Mouse (Mus musculus) ES-E14 (cell line): ENCODE measurements around the gene Sqstm1. TPM values are rescaled to one million over a fixed set of nuclear protein-coding genes. Genes with fewer than 3 reads are reported as not detected.

Experiments
- DNase-seq: peaks from one replicate; pipeline ENCODE4 v3.0.0-alpha.2; 2013; ENCODE audit warnings: low read depth, low spot score
- H3K27ac ChIP-seq: 2 replicates; pipeline ENCODE4 v1.5.1; 2012; ENCODE audit warnings: low read depth, mild to moderate bottlenecking, low read length, moderate library complexity, mixed read lengths; ENCODE audit not compliant: poor library complexity, insufficient read depth, severe bottlenecking
- H3K36me3 ChIP-seq: 2 replicates; pipeline ENCODE4 v1.6.1; 2012; ENCODE audit warnings: mild to moderate bottlenecking, low read length, moderate library complexity, mixed read lengths; ENCODE audit not compliant: control insufficient read depth, poor library complexity, insufficient read depth, severe bottlenecking
- H3K4me1 ChIP-seq, 2 experiments: fragments of 150-350 bp in 1 of 2; sonication (generic) in 1 of 2; 2 replicates each; pipeline ENCODE4 v1.6.1; 2012; ENCODE audit warnings: low read length in 2 of 2, mild to moderate bottlenecking in 1 of 2, mixed read lengths in 1 of 2; ENCODE audit not compliant: control insufficient read depth in 2 of 2, insufficient read depth in 2 of 2, poor library complexity in 1 of 2
- H3K4me3 ChIP-seq, 2 experiments: fragments of 150-350 bp in 1 of 2; sonication (generic) in 1 of 2; 2 replicates each; pipeline ENCODE4 v1.5.1; 2012; ENCODE audit warnings: low read length in 2 of 2, low read depth in 1 of 2, mild to moderate bottlenecking in 1 of 2, mixed read lengths in 1 of 2; ENCODE audit not compliant: insufficient read depth in 1 of 2, poor library complexity in 1 of 2, severe bottlenecking in 1 of 2
- H3K9ac ChIP-seq: 2 replicates; pipeline ENCODE4 v1.6.1; 2012; ENCODE audit warnings: low read depth, mild to moderate bottlenecking, low read length, mixed read lengths; ENCODE audit not compliant: poor library complexity, insufficient read depth, severe bottlenecking
- H3K9me3 ChIP-seq: fragments of 150-350 bp; sonication (generic); 2 replicates; pipeline ENCODE4 v1.6.1; 2012; ENCODE audit warnings: low read depth, mild to moderate bottlenecking, low read length; ENCODE audit not compliant: control insufficient read depth, insufficient read depth
- CHD2 ChIP-seq: IDR thresholded peaks from 2 replicates; pipeline ENCODE4 v1.6.1; 2014; ENCODE audit warnings: mild to moderate bottlenecking, low read depth, low read length, inconsistent platforms
- HCFC1 ChIP-seq: IDR thresholded peaks from 2 replicates; pipeline ENCODE4 v1.6.1; 2012; ENCODE audit warnings: low read length, inconsistent platforms, borderline replicate concordance; ENCODE audit not compliant: insufficient read depth
- MAFK ChIP-seq: IDR thresholded peaks from 2 replicates; pipeline ENCODE4 v1.6.1; 2014; ENCODE audit warnings: mild to moderate bottlenecking, low read depth, low read length, inconsistent platforms; ENCODE audit not compliant: insufficient read depth
- ZC3H11A ChIP-seq: IDR thresholded peaks from 2 replicates; pipeline ENCODE4 v1.6.1; 2012; ENCODE audit warnings: low read depth, mild to moderate bottlenecking, inconsistent platforms, low read length, borderline replicate concordance
- ZNF384 ChIP-seq: IDR thresholded peaks from 2 replicates; pipeline ENCODE4 v1.6.1; 2012; ENCODE audit warnings: low read depth, low read length, inconsistent platforms
- in situ Hi-C, 2 experiments: fragments of 600-800 bp; cut with MboI; formaldehyde crosslinking; loops; one replicate each; pipeline ENCODE4 v1.15.1; 2025; ENCODE audit warnings: low sequenced_read_pairs in 2 of 2, inconsistent platforms in 1 of 2; ENCODE audit not compliant: unreplicated experiment in 2 of 2
- total RNA-seq: library from RNA; depleted of rRNA; stranded (reverse); fragments of 300-350 nt; gene quantifications from 2 replicates; pipeline ENCODE4 v1.2.3, GENCODE M21; 2012

Gene Sqstm1
- total RNA-seq, 1 experiment: 234 TPM

DNA sequence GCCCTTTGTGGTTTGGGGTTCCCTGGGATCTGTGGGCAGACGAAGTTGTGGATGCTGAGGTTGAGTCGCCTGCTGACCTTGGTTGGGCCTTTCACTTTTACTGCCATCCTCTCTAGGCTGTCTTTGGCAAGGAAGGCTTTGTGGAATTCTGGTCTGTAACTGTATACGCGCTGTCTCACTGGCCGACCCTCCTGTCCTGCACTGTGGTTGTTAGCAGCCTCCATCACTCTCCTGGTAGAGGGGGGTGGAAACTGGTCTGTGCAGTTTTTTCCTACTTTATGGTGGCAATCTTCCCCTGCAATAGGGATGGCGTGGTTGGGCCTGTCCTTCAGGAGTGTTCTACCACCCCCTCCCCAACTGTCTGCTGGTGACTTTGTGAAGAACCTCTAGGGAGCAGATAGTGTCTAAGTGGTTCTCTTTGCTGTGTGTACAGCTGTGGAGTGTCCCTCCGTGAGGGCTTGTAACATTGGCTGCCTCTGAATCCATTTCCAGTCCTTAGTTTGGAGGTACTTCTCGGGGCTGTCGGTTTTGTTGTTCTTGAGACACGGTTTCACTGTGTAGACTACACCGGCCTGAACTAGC lies 42.1 kb upstream of the Sqstm1 start:
- Histone ChIP-seq H3K4me3 (peak overlapping the region; percentile 14 to 32; a peak in 3 of 4 replicates), H3K9me3 (no peaks in the 10 kb centered on the region), H3K27ac (peak overlapping the region; percentile 91), H3K36me3 (peaks cover 1% of the 10 kb centered on the region), H3K4me1 (peaks cover 4 to 23% of the 10 kb centered on the region in 2 experiments; a peak in 3 of 4 replicates), H3K9ac (peak overlapping the region; percentile 74)
- no peak for DNase-seq
- in situ Hi-C loops: no loop called here
- TF ChIP-seq ZC3H11A: no peak
- no peak for TF ChIP-seq MAFK
- no peak for TF ChIP-seq ZNF384

DNA sequence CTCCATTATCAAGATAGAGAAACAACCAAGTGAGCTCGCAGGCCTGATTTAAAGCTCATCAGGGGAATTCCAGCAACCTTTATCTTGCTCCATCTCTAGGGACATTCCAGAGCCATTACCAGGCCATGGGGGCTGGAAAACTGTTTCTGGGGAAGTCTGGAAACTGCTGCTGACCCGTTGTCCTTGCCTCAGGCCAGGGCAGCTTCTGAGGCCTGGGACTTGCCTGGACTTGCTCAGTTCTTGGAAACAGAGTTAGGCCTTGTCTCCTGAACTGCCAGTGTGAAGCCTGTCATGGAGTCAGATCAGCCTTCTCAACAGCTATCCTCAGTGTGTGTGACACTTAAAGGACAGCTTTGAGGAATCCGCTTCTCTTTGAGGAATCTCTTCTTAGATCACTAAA lies 41.5 kb upstream of the Sqstm1 start:
- Histone ChIP-seq H3K9ac (peak overlapping the region; percentile 74), H3K9me3 (no peaks in the 10 kb centered on the region), H3K4me3 (peak overlapping the region; percentile 14 to 32; a peak in 3 of 4 replicates), H3K4me1 (peaks cover 4 to 23% of the 10 kb centered on the region in 2 experiments; a peak in 3 of 4 replicates), H3K27ac (peak overlapping the region; percentile 91), H3K36me3 (no peaks in the 10 kb centered on the region; the same call in 1 of the 2 replicates)
- DNase-seq: peak; percentile 49
- in situ Hi-C loops: no loop called here
- TF ChIP-seq ZC3H11A: no peak
- TF ChIP-seq HCFC1: no peak
- TF ChIP-seq CHD2: no peak
- no peak for TF ChIP-seq ZNF384
- no peak for TF ChIP-seq MAFK

DNA sequence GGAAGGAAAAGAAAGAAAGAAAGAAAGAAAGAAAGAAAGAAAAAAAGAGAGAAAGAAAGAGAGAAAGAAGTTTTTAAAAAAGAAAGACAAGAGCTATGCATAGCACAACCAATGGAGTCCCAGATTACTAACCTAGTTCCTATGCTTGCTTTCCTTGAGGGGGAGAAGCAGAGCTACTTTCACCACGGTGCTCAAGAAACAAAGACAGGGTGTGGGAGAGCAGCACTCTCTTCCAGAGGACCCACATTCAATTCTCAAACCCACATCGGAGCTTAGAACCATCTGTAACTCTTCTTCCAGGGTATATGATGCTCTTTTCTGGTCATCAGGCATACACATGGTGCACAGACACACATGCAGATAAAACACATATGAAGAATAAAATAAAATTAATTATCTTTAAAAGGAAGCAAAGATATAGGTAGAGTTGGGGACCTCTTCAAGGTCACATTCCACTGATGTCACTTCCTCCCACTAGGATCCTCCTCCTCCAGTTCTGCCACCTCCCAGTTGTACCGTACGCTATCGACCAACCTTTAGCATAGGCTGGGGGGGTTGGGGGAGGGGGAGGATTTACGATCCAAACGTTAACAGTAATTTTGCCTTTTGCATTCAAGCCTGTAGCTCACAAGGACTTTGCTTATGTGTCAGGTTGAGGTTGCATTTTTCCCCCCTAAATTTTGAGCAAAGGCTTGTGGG lies 38.0 kb upstream of the Sqstm1 start:
- in situ Hi-C loops: no loop called here
- no peaks in the 10 kb centered on the region for H3K9me3 ChIP-seq
- peak overlapping the region; percentile 44; the same call in 1 of the 2 replicates for H3K27ac ChIP-seq
- H3K4me1 ChIP-seq: peaks cover 4 to 21% of the 10 kb centered on the region in 2 experiments; a peak in 3 of 4 replicates
- no peaks in the 10 kb centered on the region for H3K36me3 ChIP-seq
- H3K9ac ChIP-seq: no peak overlapping the region; the same call in 1 of the 2 replicates
- no peak for TF ChIP-seq MAFK
- no peak for TF ChIP-seq CHD2
- no peak for TF ChIP-seq ZC3H11A
- TF ChIP-seq ZNF384: no peak
- TF ChIP-seq HCFC1: no peak
- H3K4me3 ChIP-seq: no peak overlapping the region; a peak in 1 of 4 replicates
- DNase-seq: no peak

DNA sequence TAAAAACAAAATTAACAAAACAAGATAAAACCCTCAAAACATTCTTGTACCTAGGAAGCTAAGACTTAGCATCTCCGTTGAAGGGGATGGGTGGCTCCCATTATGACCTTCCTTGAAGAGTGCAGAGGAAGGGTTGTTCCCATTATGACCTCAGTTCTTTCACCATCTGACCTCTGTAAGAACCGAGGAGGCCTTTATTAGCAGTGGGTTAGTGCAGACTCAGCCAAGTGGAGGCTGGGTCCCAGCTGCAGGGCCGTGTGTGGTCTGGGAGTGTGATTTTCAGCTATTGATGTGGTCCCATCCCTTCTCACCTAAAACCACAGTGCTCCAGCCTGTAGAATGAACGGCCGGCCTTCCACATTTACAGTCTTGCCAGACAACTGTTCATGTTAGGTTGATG lies 34.6 kb upstream of the Sqstm1 start:
- no peaks in the 10 kb centered on the region for H3K9me3 ChIP-seq
- no peak overlapping the region for H3K4me3 ChIP-seq
- no peak overlapping the region for H3K27ac ChIP-seq
- no peak for DNase-seq
- H3K9ac ChIP-seq: no peak overlapping the region
- peaks cover 0 to 5% of the 10 kb centered on the region in 2 experiments; a peak in 2 of 4 replicates for H3K4me1 ChIP-seq
- H3K36me3 ChIP-seq: no peaks in the 10 kb centered on the region
- TF ChIP-seq HCFC1 (no peak), CHD2 (no peak), ZNF384 (no peak), MAFK (no peak), ZC3H11A (no peak)
- in situ Hi-C loops: no loop called here
